Mouse (Mus musculus) lung, embryonic 15.5 days (tissue): ENCODE results near the gene Syt12. TPM values are rescaled to one million over a fixed set of nuclear protein-coding genes. Genes with fewer than 3 reads are reported as not detected.
A peak's percentile ranks its signal among the peaks of the same experiment; 100 is the strongest.

ENCODE experiments used
- ATAC-seq: fragments of 200-750 bp; cut with Nextera tagmentation; 2 replicates; pipeline ENCODE4 v1.8.0; 2017; ENCODE audit warnings: moderate number of reproducible peaks, borderline replicate concordance; ENCODE audit not compliant: low FRiP score, low TSS enrichment; ENCODE audit errors: extremely low read depth
- H3K27ac ChIP-seq: fragments of 300-500 bp; sonication (generic); 2 replicates; pipeline ENCODE4 v1.5.1; 2015; ENCODE audit warnings: moderate library complexity, mild to moderate bottlenecking, inconsistent platforms
- H3K27me3 ChIP-seq: fragments of 300-500 bp; sonication (generic); 2 replicates; pipeline ENCODE4 v1.6.1; 2015; ENCODE audit warnings: inconsistent platforms
- H3K36me3 ChIP-seq: fragments of 300-500 bp; sonication (generic); 2 replicates; pipeline ENCODE4 v1.6.1; 2015; ENCODE audit warnings: inconsistent platforms
- H3K4me1 ChIP-seq: fragments of 300-500 bp; sonication (generic); 2 replicates; pipeline ENCODE4 v1.6.1; 2015; ENCODE audit warnings: inconsistent platforms
- H3K4me2 ChIP-seq: fragments of 300-500 bp; sonication (generic); 2 replicates; pipeline ENCODE4 v1.6.1; 2015; ENCODE audit warnings: inconsistent platforms, mild to moderate bottlenecking, moderate library complexity
- H3K4me3 ChIP-seq: fragments of 300-500 bp; sonication (generic); 2 replicates; pipeline ENCODE4 v1.5.1; 2015; ENCODE audit warnings: mild to moderate bottlenecking, inconsistent platforms
- H3K9ac ChIP-seq: fragments of 300-500 bp; sonication (generic); 2 replicates; pipeline ENCODE4 v1.6.1; 2015; ENCODE audit warnings: inconsistent platforms
- H3K9me3 ChIP-seq: fragments of 300-500 bp; sonication (generic); 2 replicates; pipeline ENCODE4 v1.6.1; 2016; ENCODE audit warnings: inconsistent platforms
- WGBS: fragments of 180-500 bp; shearing (Covaris S2); methylation state at CpG from one replicate; pipeline ENCODE4 v1.1.7; 2015; 5-methylcytosine and 5-hydroxymethylcytosine counted together
- polyA plus RNA-seq: library from polyadenylated mRNA; unstranded; fragments of >200 nt; fragmentation: Nextera tagmentation; extraction: Ambion mirVana; gene quantifications from 2 replicates; pipeline ENCODE4 v1.2.1, GENCODE M21; 2015

Gene Syt12
- polyA plus RNA-seq, 1 experiment from 2014 or later, result 1.2 TPM

- Histone ChIP-seq H3K27ac (no peak overlapping the region), H3K4me1 (peaks cover 41% of the 10 kb centered on the region)
- 5% methylated on average over 8 of the region's 8 CpGs for WGBS
Observed at GRCm38 (mm10) chr19:4440222-4440621, 37.0 kb downstream of the Syt12 start.

GRCm38 (mm10) chr19:4439161-4439801 is 38.0 kb downstream of the Syt12 start, which contains the start of gene Rhod:
Gene Rhod (minus strand): TSS chr19:4439432.
- Histone ChIP-seq H3K27me3 (no peaks in the 10 kb centered on the region), H3K27ac (peak within 1 kb of the TSS; percentile 67), H3K9me3 (no peaks in the 10 kb centered on the region), H3K4me3 (peak within 1 kb of the TSS; percentile 75), H3K9ac (peak within 1 kb of the TSS; percentile 70), H3K36me3 (no peaks in the 10 kb centered on the region), H3K4me1 (peaks cover 41% of the 10 kb centered on the region), H3K4me2 (peak within 1 kb of the TSS; percentile 93)
- peak; percentile 57 for ATAC-seq
- under 1% methylated on average over 46 of the region's 51 CpGs for WGBS

More at GRCm38 (mm10) chr19:4440222-4440621, 37.0 kb downstream of the Syt12 start:
- Histone ChIP-seq H3K4me2 (peak overlapping the region; percentile 93), H3K36me3 (no peaks in the 10 kb centered on the region), H3K27me3 (no peaks in the 10 kb centered on the region), H3K9ac (peak overlapping the region; percentile 70; the same call in 1 of the 2 replicates), H3K4me3 (peak overlapping the region; percentile 75), H3K9me3 (no peaks in the 10 kb centered on the region)
- no peak for ATAC-seq

GRCm38 (mm10) chr19:4438791-4439160 is 38.5 kb downstream of the Syt12 start:
- H3K27ac ChIP-seq, result peak overlapping the region; percentile 67
- 6% methylated on average over 8 of the region's 8 CpGs for WGBS
- peaks cover 41% of the 10 kb centered on the region for H3K4me1 ChIP-seq
- no peak for ATAC-seq
- H3K9me3 ChIP-seq, result no peaks in the 10 kb centered on the region
- peak overlapping the region; percentile 70 for H3K9ac ChIP-seq
- H3K36me3 ChIP-seq, result no peaks in the 10 kb centered on the region
- H3K27me3 ChIP-seq, result no peaks in the 10 kb centered on the region
- H3K4me2 ChIP-seq, result peak overlapping the region; percentile 93
- peak overlapping the region; percentile 75 for H3K4me3 ChIP-seq

- no peak for ATAC-seq
- H3K9ac ChIP-seq, result 0 out of 2 replicates have a peak overlapping the region, but pooled peaks have one; percentile 70
Observed at GRCm38 (mm10) chr19:4437886-4438285, 39.4 kb downstream of the Syt12 start.

GRCm38 (mm10) chr19:4436254-4436653 is 41.0 kb downstream of the Syt12 start:
- Histone ChIP-seq H3K4me3 (no peak overlapping the region), H3K36me3 (peaks cover 8% of the 10 kb centered on the region; the same call in 1 of the 2 replicates), H3K9ac (no peak overlapping the region), H3K4me1 (peaks cover 29% of the 10 kb centered on the region), H3K27me3 (no peaks in the 10 kb centered on the region), H3K4me2 (no peak overlapping the region), H3K9me3 (no peaks in the 10 kb centered on the region), H3K27ac (no peak overlapping the region)
- 86% methylated on average over 3 of the region's 3 CpGs for WGBS
- no peak for ATAC-seq

More at GRCm38 (mm10) chr19:4437886-4438285, 39.4 kb downstream of the Syt12 start:
- H3K4me3 ChIP-seq, result no peak overlapping the region
- peaks cover 41% of the 10 kb centered on the region for H3K4me1 ChIP-seq
- whole genome bisulfite sequencing, result 69% methylated on average over 6 of the region's 6 CpGs
- H3K36me3 ChIP-seq, result no peaks in the 10 kb centered on the region
- H3K4me2 ChIP-seq, result peak overlapping the region; percentile 93
- H3K27ac ChIP-seq, result no peak overlapping the region
- no peaks in the 10 kb centered on the region for H3K27me3 ChIP-seq
- H3K9me3 ChIP-seq, result no peaks in the 10 kb centered on the region

GRCm38 (mm10) chr19:4434999-4435398 is 42.2 kb downstream of the Syt12 start:
- H3K4me2 ChIP-seq, result no peak overlapping the region
- no peak overlapping the region for H3K27ac ChIP-seq
- H3K36me3 ChIP-seq, result peaks cover 17% of the 10 kb centered on the region; the same call in 1 of the 2 replicates
- H3K4me1 ChIP-seq, result peaks cover 18% of the 10 kb centered on the region
- WGBS, result 100% methylated on average over 1 of the region's 1 CpGs
- no peaks in the 10 kb centered on the region for H3K9me3 ChIP-seq
- H3K4me3 ChIP-seq, result no peak overlapping the region
- no peaks in the 10 kb centered on the region for H3K27me3 ChIP-seq
- H3K9ac ChIP-seq, result no peak overlapping the region
- no peak for ATAC-seq

GRCm38 (mm10) chr19:4433756-4434155 is 43.5 kb downstream of the Syt12 start:
- no peak overlapping the region for H3K4me2 ChIP-seq
- H3K9ac ChIP-seq, result no peak overlapping the region
- WGBS, result 93% methylated on average over 1 of the region's 1 CpGs
- ATAC-seq, result no peak
- H3K27me3 ChIP-seq, result no peaks in the 10 kb centered on the region
- H3K9me3 ChIP-seq, result no peaks in the 10 kb centered on the region
- H3K4me3 ChIP-seq, result no peak overlapping the region
- H3K4me1 ChIP-seq, result peaks cover 11% of the 10 kb centered on the region
- H3K36me3 ChIP-seq, result peaks cover 19% of the 10 kb centered on the region; the same call in 1 of the 2 replicates
- H3K27ac ChIP-seq, result no peak overlapping the region

- WGBS, result 92% methylated on average over 4 of the region's 4 CpGs
- no peaks in the 10 kb centered on the region for H3K4me1 ChIP-seq
- H3K27me3 ChIP-seq, result no peaks in the 10 kb centered on the region
- no peak overlapping the region for H3K27ac ChIP-seq
- H3K36me3 ChIP-seq, result peaks cover 42% of the 10 kb centered on the region
- ATAC-seq, result no peak
- H3K4me2 ChIP-seq, result no peak overlapping the region
- no peak overlapping the region for H3K9ac ChIP-seq
- H3K4me3 ChIP-seq, result no peak overlapping the region
- H3K9me3 ChIP-seq, result no peaks in the 10 kb centered on the region
Observed at GRCm38 (mm10) chr19:4430091-4430620, 47.1 kb downstream of the Syt12 start.

- 71% methylated on average over 19 of the region's 19 CpGs for WGBS
- no peak overlapping the region for H3K4me3 ChIP-seq
- no peak overlapping the region for H3K9ac ChIP-seq
- H3K36me3 ChIP-seq, result peaks cover 39% of the 10 kb centered on the region
- H3K27me3 ChIP-seq, result no peaks in the 10 kb centered on the region
- H3K4me2 ChIP-seq, result no peak overlapping the region
- H3K27ac ChIP-seq, result no peak overlapping the region
- no peaks in the 10 kb centered on the region for H3K4me1 ChIP-seq
- no peaks in the 10 kb centered on the region for H3K9me3 ChIP-seq
- no peak for ATAC-seq
Observed at GRCm38 (mm10) chr19:4425610-4426366, 51.5 kb downstream of the Syt12 start.

GRCm38 (mm10) chr19:4423021-4423420 is 54.2 kb downstream of the Syt12 start:
- no peak for ATAC-seq
- no peak overlapping the region for H3K4me3 ChIP-seq
- H3K4me1 ChIP-seq, result no peaks in the 10 kb centered on the region
- 56% methylated on average over 3 of the region's 3 CpGs for WGBS
- H3K9me3 ChIP-seq, result no peaks in the 10 kb centered on the region
- no peak overlapping the region for H3K9ac ChIP-seq
- no peak overlapping the region for H3K4me2 ChIP-seq
- H3K27me3 ChIP-seq, result no peaks in the 10 kb centered on the region
- peaks cover 31% of the 10 kb centered on the region for H3K36me3 ChIP-seq
- H3K27ac ChIP-seq, result no peak overlapping the region

GRCm38 (mm10) chr19:4422581-4422980 is 54.7 kb downstream of the Syt12 start:
- Histone ChIP-seq H3K9me3 (no peaks in the 10 kb centered on the region), H3K36me3 (peaks cover 28% of the 10 kb centered on the region), H3K27ac (no peak overlapping the region), H3K9ac (no peak overlapping the region), H3K27me3 (no peaks in the 10 kb centered on the region), H3K4me2 (no peak overlapping the region), H3K4me3 (no peak overlapping the region), H3K4me1 (no peaks in the 10 kb centered on the region)
- no peak for ATAC-seq
- WGBS, result 93% methylated on average over 3 of the region's 3 CpGs
